Mouse (Mus musculus) Muller cell, postnatal 12 days (primary cell): ENCODE measurements at regions not wholly inside any gene's neighbourhood (a gene's known extent, or its start where the extent isn't known, plus 50 kb on each side); places are given as distances from the start of the nearest gene placed in this dataset.

ENCODE experiments used
- DNase-seq: peaks from one replicate; pipeline ENCODE4 v3.0.0-alpha.2; 2015; ENCODE audit errors: inconsistent ontology term

- peak; percentile 59 for DNase-seq
These were observed 365.1 kb downstream of the Bcor start for GRCm38 (mm10) chrX:11795010-11795409.

- DNase-seq, result peak; percentile 81
These were observed 362.3 kb downstream of the Bcor start for GRCm38 (mm10) chrX:11797870-11798269.

GRCm38 (mm10) chrX:11798326-11798725 is 361.8 kb downstream of the Bcor start:
- DNase-seq, result no peak

GRCm38 (mm10) chrX:11800400-11800941 is 359.7 kb downstream of the Bcor start:
- peak; percentile 61 for DNase-seq

GRCm38 (mm10) chrX:11801208-11801607 is 358.9 kb downstream of the Bcor start:
- no peak for DNase-seq

- no peak for DNase-seq
These were observed 358.5 kb downstream of the Bcor start for GRCm38 (mm10) chrX:11801621-11802020.

- peak; percentile 78 for DNase-seq
These were observed 357.9 kb downstream of the Bcor start for GRCm38 (mm10) chrX:11802074-11802899.

GRCm38 (mm10) chrX:11803239-11803638 is 356.9 kb downstream of the Bcor start:
- no peak for DNase-seq

- DNase-seq, result no peak
These were observed 353.3 kb downstream of the Bcor start for GRCm38 (mm10) chrX:11806896-11807252.

- DNase-seq, result peak; percentile 59
These were observed 352.8 kb downstream of the Bcor start for GRCm38 (mm10) chrX:11807253-11807882.

GRCm38 (mm10) chrX:11807883-11808262 is 352.3 kb downstream of the Bcor start:
- DNase-seq, result no peak

- no peak for DNase-seq
These were observed 351.2 kb downstream of the Bcor start for GRCm38 (mm10) chrX:11808911-11809310.

GRCm38 (mm10) chrX:11814861-11815260 is 345.3 kb downstream of the Bcor start:
- no peak for DNase-seq

- DNase-seq, result no peak
These were observed 344.3 kb downstream of the Bcor start for GRCm38 (mm10) chrX:11815864-11816263.

GRCm38 (mm10) chrX:11818634-11819033 is 341.5 kb downstream of the Bcor start:
- DNase-seq, result no peak

- DNase-seq, result no peak
These were observed 339.0 kb downstream of the Bcor start for GRCm38 (mm10) chrX:11821165-11821564.

GRCm38 (mm10) chrX:11821880-11822768 is 338.0 kb downstream of the Bcor start:
- peak; percentile 87 for DNase-seq

- no peak for DNase-seq
These were observed 334.2 kb downstream of the Bcor start for GRCm38 (mm10) chrX:11825948-11826347.

GRCm38 (mm10) chrX:11826737-11827408 is 333.3 kb downstream of the Bcor start:
- DNase-seq, result no peak

GRCm38 (mm10) chrX:11829411-11830002 is 330.6 kb downstream of the Bcor start:
- DNase-seq, result no peak

GRCm38 (mm10) chrX:11837566-11837965 is 322.6 kb downstream of the Bcor start:
- no peak for DNase-seq
